Mouse (Mus musculus) lung, adult 2 months (tissue): ENCODE measurements around the gene Thsd4. TPM values are rescaled to one million over a fixed set of nuclear protein-coding genes. Genes with fewer than 3 reads are reported as not detected.

Source experiments
- DNase-seq: peaks from one replicate; pipeline ENCODE4 v3.0.0; 2022
- H3K4me1 ChIP-seq: fragments of 200-500 bp; 2 replicates; pipeline ENCODE4 v1.6.1; 2011; ENCODE audit warnings: low read length; ENCODE audit not compliant: control insufficient read depth, insufficient read depth
- H3K4me3 ChIP-seq: fragments of 200-500 bp; replicated peaks from 2 replicates; pipeline ENCODE3; 2011; ENCODE audit warnings: low read depth, mild to moderate bottlenecking, control low read depth, low read length; ENCODE audit errors: extremely low read depth
- CTCF ChIP-seq: fragments of 200-500 bp; IDR thresholded peaks from 2 replicates; pipeline ENCODE4 v1.5.1; 2011; ENCODE audit warnings: mild to moderate bottlenecking, low read length, control low read depth; ENCODE audit not compliant: insufficient read depth
- POLR2A ChIP-seq: fragments of 200-500 bp; IDR thresholded peaks from 2 replicates; pipeline ENCODE4 v1.6.1; 2011; ENCODE audit warnings: low read depth, mild to moderate bottlenecking, control low read depth, low read length, borderline replicate concordance; ENCODE audit errors: extremely low read depth
- WGBS: fragments of 180-500 bp; shearing (Covaris S2); methylation state at CpG from one replicate; pipeline ENCODE4 v1.1.7; 2018; 5-methylcytosine and 5-hydroxymethylcytosine counted together
- polyA plus RNA-seq: library from polyadenylated mRNA; depleted of rRNA; stranded (reverse); fragments of >200 nt; gene quantifications from 2 replicates; pipeline ENCODE4 v1.2.3, GENCODE M21; 2012

Thsd4 gene
- polyA plus RNA-seq, 1 experiment, result 27.2 TPM

DNA sequence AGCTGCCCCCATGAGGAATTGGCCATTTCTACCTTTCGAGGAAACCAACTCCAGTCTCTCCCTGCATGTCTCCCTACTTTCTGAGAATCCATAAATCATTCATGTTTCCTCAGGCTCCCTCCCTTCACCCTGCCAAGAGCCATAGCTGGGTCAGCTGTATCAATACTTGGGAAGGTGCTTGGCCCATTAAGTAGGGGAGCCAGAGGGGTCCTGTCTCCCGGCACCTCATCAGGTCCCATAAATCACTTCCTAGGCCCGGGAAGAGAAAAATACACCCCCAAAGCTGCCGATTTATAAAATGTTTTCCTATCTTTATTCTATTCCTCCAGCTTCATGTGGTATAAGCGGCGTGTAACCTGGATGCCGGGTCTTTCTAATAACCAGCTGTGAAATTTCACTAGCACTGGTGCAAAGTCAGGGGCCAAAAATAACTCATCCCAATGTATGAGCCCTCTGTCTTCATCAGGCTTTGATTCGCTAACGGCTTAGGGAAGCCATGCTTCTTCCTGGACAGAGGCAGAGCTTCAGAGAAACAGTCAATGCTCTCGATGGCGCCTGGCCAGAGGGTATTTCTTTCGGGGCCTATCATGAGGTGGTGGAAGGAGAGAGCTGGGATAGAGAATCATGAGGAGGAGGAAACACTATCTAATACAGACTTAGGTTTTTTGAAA, 323.2 kb downstream of the Thsd4 start:
- 58% methylated on average over 12 of the region's 12 CpGs for WGBS

DNA sequence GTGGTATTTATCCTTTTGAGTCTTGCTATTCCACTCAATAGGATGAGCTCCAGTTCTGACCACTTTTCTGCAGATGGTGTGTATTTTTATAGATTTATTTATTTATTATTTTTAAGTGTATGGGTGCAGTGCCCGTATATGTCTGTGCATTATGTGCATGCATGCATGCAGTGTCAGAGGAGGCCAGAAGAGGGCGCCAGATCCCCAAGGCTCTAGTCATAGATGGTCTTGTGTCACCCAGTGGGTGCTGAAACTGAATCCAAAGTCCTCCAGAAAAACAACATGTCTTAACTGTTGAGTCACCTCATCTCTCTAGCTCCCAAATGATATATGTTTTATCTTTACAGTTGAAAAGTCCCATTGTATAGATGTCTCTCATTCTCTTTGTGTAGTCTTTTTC, 326.3 kb downstream of the Thsd4 start:
- Histone ChIP-seq H3K4me3 (no peak overlapping the region), H3K4me1 (no peaks in the 10 kb centered on the region)
- DNase-seq, result no peak
- WGBS, result 78% methylated on average over 2 of the region's 2 CpGs
- peak; percentile 44; the same call in 1 of the 2 replicates for TF ChIP-seq CTCF
- no peak for TF ChIP-seq POLR2A

More for the DNA sequence above, 323.2 kb downstream of the Thsd4 start:
- no peak overlapping the region for H3K4me3 ChIP-seq
- no peak for DNase-seq
- TF ChIP-seq POLR2A (no peak), CTCF (no peak)
- H3K4me1 ChIP-seq, result no peaks in the 10 kb centered on the region

DNA sequence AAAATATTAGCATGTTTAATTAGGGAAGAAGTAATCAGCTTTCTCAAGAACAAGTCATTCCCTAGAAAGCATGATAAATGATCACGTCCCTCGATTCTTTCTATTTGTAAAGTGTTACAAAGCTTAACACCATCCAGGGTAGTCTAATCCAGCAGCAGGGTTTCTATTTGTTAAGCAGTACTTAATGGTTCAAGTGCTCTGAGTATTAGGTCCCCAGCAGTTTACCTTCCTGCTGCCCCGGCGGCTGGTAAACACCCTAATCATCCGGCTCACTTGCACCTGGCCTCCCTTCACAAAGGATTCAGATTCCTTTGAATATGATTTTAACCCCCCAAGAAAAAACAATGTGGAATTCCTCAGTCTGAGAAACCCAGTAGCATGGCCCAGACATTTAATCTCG, 326.9 kb downstream of the Thsd4 start:
- Histone ChIP-seq H3K4me1 (no peaks in the 10 kb centered on the region), H3K4me3 (no peak overlapping the region)
- DNase-seq, result no peak
- WGBS, result 78% methylated on average over 6 of the region's 6 CpGs
- TF ChIP-seq CTCF, result no peak
- no peak for TF ChIP-seq POLR2A

DNA sequence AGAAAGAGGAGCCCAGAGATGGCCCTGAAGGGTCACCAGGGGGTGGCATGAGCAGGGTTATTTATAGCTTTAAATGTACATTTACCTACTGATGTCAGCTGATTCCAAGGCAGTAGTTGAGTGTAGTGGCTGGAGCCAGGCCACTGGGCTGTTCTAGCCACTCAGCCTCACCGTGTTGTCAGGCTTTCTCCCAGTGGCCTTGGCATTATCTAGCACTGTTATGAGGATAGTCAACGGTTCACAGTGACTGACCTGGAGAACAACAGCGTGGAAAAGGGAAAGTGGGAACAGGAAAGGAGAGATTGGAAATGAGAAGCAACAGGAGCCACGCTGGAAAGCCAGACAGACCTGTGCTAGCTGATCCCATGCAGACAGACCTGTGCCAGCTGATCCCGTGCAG, 329.5 kb downstream of the Thsd4 start:
- TF ChIP-seq CTCF, result no peak
- no peak for TF ChIP-seq POLR2A
- H3K4me1 ChIP-seq, result no peaks in the 10 kb centered on the region
- 71% methylated on average over 5 of the region's 5 CpGs for WGBS

DNA sequence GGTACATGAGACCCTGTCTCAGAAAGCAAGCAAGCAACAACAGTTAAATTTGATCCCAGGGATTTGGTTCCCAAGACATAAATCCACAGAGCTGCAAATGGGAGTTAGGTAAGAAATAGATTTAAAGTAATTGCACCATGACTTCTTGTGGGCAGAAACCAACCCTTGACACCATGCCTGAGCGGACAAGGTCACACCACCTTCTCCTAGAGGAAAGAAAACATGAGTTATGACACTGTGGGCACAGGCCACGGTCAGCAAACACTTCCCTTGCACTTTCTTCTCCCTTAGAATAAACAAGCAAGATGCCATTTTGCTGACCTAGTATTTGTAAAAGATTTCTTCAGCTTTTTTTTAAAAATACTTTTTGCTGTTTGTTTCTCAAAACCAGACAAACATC, 334.4 kb downstream of the Thsd4 start:
- TF ChIP-seq POLR2A (no peak), CTCF (no peak)
- whole genome bisulfite sequencing, result 20% methylated on average over 2 of the region's 2 CpGs
- Histone ChIP-seq H3K4me3 (no peak overlapping the region), H3K4me1 (peaks cover 6% of the 10 kb centered on the region)
- DNase-seq, result no peak

More for the DNA sequence above, 329.5 kb downstream of the Thsd4 start:
- H3K4me3 ChIP-seq, result no peak overlapping the region
- DNase-seq, result no peak

DNA sequence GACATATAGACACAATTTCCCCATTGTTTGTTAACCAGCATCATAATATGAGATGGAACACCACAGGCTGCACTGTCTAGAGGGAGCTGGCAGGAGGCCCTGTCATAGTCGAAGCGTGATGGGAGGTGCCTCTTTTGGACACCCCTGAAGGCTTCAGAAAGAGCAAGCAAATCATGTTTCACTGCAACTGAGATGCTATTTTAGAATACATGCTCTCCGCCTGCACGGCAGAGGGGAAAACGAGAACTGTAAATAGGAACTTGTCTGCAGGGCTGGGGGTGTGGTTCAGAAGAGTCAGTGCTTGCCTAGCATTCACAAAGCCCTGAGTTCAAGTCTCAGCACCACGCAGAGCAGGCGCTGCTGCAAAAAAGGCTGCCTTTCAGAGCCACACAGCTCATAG, 334.9 kb downstream of the Thsd4 start:
- Histone ChIP-seq H3K4me1 (peaks cover 6% of the 10 kb centered on the region), H3K4me3 (no peak overlapping the region)
- 63% methylated on average over 7 of the region's 7 CpGs for WGBS
- TF ChIP-seq CTCF (no peak), POLR2A (no peak)
- no peak for DNase-seq

DNA sequence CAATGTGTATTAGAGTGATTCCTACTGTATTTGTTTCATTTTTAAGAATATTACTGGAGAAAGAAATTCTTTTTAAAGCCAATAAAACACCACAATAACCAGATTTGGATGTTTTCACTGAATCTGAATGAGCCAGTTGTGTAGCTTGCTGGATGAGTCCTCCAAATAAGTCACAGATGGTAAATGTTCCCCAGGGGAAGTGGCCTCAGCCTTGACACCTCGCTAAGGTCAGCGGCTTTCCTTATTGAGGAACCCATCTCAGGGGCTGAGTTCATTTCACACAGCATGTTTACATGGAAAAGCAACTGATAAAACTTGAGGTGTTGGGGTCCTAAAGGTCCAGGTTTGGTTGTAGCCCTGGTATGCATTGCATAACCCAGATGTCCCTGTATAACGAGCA, 337.8 kb downstream of the Thsd4 start:
- TF ChIP-seq POLR2A (no peak), CTCF (no peak)
- no peak for DNase-seq
- WGBS, result 73% methylated on average over 3 of the region's 3 CpGs
- Histone ChIP-seq H3K4me3 (no peak overlapping the region), H3K4me1 (peaks cover 6% of the 10 kb centered on the region)

DNA sequence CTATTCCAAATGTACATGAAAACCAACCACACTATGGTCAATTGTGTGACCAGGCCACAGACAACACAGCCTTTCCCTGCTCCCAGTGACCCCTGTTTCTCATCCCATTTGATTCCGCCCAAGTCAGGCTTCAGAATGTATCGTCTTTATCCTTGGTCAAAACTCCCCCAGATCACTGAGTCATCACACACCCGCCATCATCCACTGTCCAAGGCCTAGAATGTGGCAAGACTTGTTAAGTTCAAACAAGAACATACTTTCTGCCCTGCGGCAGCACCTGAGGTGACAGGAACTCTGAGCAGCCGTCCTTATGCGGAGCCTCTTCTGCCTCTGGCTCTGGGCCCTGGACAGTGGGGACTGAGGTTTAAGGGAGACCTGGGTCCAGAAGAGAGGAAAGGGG, 339.5 kb downstream of the Thsd4 start:
- H3K4me1 ChIP-seq, result peaks cover 6% of the 10 kb centered on the region
- 86% methylated on average over 6 of the region's 6 CpGs for WGBS
- DNase-seq, result no peak
- TF ChIP-seq POLR2A (no peak), CTCF (no peak)
- H3K4me3 ChIP-seq, result no peak overlapping the region

DNA sequence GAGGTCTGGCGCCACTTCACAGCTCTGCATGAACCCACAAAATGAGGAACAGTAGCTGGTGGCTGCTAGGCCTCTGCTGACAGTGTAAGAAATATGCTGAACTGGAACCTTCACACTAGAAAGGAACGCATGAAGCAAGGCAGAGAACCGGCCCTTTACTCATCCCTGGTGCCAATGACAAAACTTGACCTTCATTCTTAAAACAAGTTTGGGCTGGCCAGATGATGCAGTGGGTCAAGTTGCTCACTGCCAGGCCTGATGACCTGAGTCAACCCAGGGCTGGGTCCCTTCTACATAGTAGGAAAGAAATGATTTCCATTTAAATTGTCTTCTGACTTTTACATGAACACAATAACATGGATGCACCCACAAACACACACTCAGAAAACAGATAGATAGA, 340.9 kb downstream of the Thsd4 start:
- 82% methylated on average over 3 of the region's 3 CpGs for whole genome bisulfite sequencing
- peaks cover 4% of the 10 kb centered on the region for H3K4me1 ChIP-seq
- DNase-seq, result no peak
- TF ChIP-seq CTCF (no peak), POLR2A (no peak)
- H3K4me3 ChIP-seq, result no peak overlapping the region

DNA sequence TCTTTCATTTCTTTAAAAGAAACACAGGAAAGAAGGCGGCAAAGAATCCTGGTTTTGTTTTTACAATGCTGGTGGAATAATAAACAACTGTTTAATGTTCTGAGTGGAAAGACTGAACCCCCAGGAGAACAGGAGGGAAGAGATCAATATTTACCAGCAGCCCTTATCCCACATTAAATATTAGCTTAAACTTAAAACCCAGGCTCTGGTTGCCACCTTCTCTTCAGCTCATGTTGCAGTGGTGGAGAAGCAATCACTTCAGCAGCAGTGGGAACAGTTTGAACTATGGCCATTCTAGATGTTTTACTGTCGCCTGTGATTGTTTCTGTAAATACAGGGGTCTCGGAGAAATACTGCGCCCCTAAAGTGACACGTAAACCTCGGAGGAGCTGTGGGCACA, 341.7 kb downstream of the Thsd4 start:
- no peak for TF ChIP-seq CTCF
- TF ChIP-seq POLR2A, result no peak
- no peak for DNase-seq
- H3K4me1 ChIP-seq, result peaks cover 2% of the 10 kb centered on the region
- H3K4me3 ChIP-seq, result no peak overlapping the region
- 46% methylated on average over 6 of the region's 6 CpGs for WGBS
